Mouse (Mus musculus) MEL (cell line): ENCODE results near the gene Aff3.

Source experiments
- CTCF ChIP-seq, 3 experiments: IDR thresholded peaks in 2 of 3; conservative IDR thresholded peaks in 1 of 3; 2 replicates each; pipeline ENCODE4 v1.5.1; 2011 to 2012; ENCODE audit warnings: low read length in 3 of 3, low read depth in 2 of 3, mild to moderate bottlenecking in 2 of 3, improper control_type of control experiment in 1 of 3, inconsistent platforms in 1 of 3, mixed read lengths in 1 of 3, moderate library complexity in 1 of 3; ENCODE audit not compliant: control insufficient read depth in 1 of 3, insufficient read depth in 1 of 3, poor library complexity in 1 of 3, severe bottlenecking in 1 of 3
- ELF1 ChIP-seq: IDR thresholded peaks from 2 replicates; pipeline ENCODE4 v1.6.1; 2014; ENCODE audit warnings: low read depth, mild to moderate bottlenecking, inconsistent platforms, low read length, improper control_type of control experiment, moderate library complexity
- GABPA ChIP-seq: IDR thresholded peaks from 2 replicates; pipeline ENCODE4 v1.6.1; 2012; ENCODE audit warnings: low read depth, mild to moderate bottlenecking, inconsistent platforms, low read length, improper control_type of control experiment, moderate library complexity
- JUND ChIP-seq: IDR thresholded peaks from 2 replicates; pipeline ENCODE4 v1.6.1; 2011; ENCODE audit warnings: low read depth, mild to moderate bottlenecking, improper control_type of control experiment, low read length
- MAFK ChIP-seq: IDR thresholded peaks from 2 replicates; pipeline ENCODE4 v1.6.1; 2011; ENCODE audit warnings: low read depth, mild to moderate bottlenecking, low read length, improper control_type of control experiment, borderline replicate concordance
- MEF2A ChIP-seq: IDR thresholded peaks from 2 replicates; pipeline ENCODE4 v1.6.1; 2014; ENCODE audit warnings: low read depth, mild to moderate bottlenecking, inconsistent platforms, low read length, improper control_type of control experiment; ENCODE audit not compliant: poor library complexity, insufficient replicate concordance, severe bottlenecking; ENCODE audit errors: extremely low read depth
- MYB ChIP-seq: IDR thresholded peaks from 2 replicates; pipeline ENCODE4 v1.6.1; 2011; ENCODE audit warnings: mild to moderate bottlenecking, low read depth, low read length, improper control_type of control experiment
- NRF1 ChIP-seq: IDR thresholded peaks from 2 replicates; pipeline ENCODE4 v1.6.1; 2014; ENCODE audit warnings: low read depth, mild to moderate bottlenecking, inconsistent platforms, low read length, improper control_type of control experiment, moderate library complexity; ENCODE audit not compliant: poor library complexity, insufficient read depth, severe bottlenecking
- ZKSCAN1 ChIP-seq: IDR thresholded peaks from 2 replicates; pipeline ENCODE4 v1.6.1; 2012; ENCODE audit warnings: low read depth, mild to moderate bottlenecking, inconsistent platforms, low read length, improper control_type of control experiment, moderate library complexity
- ZMIZ1 ChIP-seq: IDR thresholded peaks from 2 replicates; pipeline ENCODE4 v1.6.1; 2012; ENCODE audit warnings: low read depth, mild to moderate bottlenecking, inconsistent platforms, low read length, improper control_type of control experiment, moderate library complexity

DNA sequence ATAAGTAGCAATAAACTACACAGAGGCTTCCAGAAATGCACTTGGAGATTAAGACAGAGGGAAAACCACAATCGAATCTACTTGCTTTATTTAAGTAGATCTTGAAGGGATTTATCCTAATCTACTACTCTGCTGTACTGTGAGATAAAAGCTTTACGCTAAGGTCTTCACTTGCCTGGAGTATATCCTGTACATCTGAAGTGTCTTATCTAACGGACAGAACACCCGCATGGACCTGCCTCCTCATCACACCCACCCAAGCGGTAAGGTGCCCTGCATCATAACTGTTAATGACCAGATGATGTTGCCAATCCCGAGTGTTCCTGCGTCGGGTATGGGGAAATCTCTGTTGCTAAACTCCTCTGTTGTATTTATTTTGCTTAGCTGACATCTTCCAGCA, 209.8 kb downstream of the Aff3 start:
- TF ChIP-seq MAFK (no peak), ZKSCAN1 (no peak), ELF1 (no peak), NRF1 (no peak), GABPA (no peak), MYB (no peak), JUND (no peak), ZMIZ1 (no peak), MEF2A (no peak), CTCF (IDR thresholded peaks at IDR 0.05 in 2 of 3, conservative IDR thresholded peaks at IDR 0.05 in 1 of 3; ENCODE audit: control insufficient read depth in 1 of 3, insufficient read depth in 1 of 3, low read depth in 2 of 3, low read length in 3 of 3, poor library complexity in 1 of 3, severe bottlenecking in 1 of 3) (no peak)
